Mouse (Mus musculus): ENCODE data around the gene Lrrc59. TPM values are rescaled to one million over a fixed set of nuclear protein-coding genes. Genes with fewer than 3 reads are reported as not detected.

The Lrrc59 gene
- polyA plus RNA-seq (2015; fragmentation: Nextera tagmentation; extraction: Ambion mirVana) = 167 and 168 TPM in 2 replicates

GRCm38 (mm10) chr11:94629199-94629883 is at the start of gene Lrrc59:
TSS of gene Lrrc59 (plus strand) at chr11:94629767.
- Histone ChIP-seq H3K4me1 (replicated peaks) (peaks cover 16% of the 10 kb centered on the region), H3K36me3 (peaks cover 25% of the 10 kb centered on the region), H3K9me3 (no peaks in the 10 kb centered on the region), H3K4me3 (replicated peaks) (peak within 1 kb of the TSS; percentile 98), H3K27ac (peak within 1 kb of the TSS; percentile 72), H3K9ac (replicated peaks) (peak within 1 kb of the TSS; percentile 95), H3K4me2 (replicated peaks) (peak within 1 kb of the TSS; percentile 92), H3K27me3 (no peaks in the 10 kb centered on the region)
- WGBS = 8% methylated on average over 38 of the region's 41 CpGs
- ATAC-seq = peak; percentile 99

DNA sequence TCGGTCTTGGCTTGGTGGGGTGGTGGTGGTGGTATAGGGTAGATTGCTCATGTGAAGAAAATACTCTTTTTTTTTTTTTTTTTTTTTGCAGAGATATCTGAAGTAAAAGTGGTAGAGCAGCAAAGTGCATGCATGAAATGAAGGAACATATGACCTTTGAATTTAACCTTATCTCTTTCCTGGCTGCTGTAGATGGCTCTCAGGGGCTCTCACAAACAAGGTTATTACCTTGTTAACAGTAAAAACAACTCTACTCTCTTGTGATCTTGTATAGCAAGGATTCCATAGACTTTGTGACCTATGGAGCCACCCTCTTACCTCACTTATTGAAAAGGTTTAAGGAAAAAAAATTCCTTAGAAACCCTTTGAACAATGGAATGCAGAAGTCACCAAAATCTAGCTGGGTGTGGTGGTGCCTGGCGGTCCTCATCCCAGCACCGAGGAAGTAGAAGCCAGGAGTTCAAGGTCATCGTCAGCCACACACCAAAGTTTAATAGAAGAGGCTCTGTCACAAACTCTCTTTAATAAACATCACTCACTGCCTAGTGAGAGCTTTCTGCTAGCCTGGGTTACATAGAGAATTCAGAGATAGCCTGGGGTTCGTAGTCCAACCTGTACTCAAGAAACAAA is 49.3 kb upstream of the Lrrc59 start:
- WGBS = 87% methylated on average over 5 of the region's 5 CpGs
- Histone ChIP-seq H3K27me3 (no peaks in the 10 kb centered on the region), H3K36me3 (no peaks in the 10 kb centered on the region), H3K9me3 (no peaks in the 10 kb centered on the region), H3K27ac (no peak overlapping the region), H3K4me3 (replicated peaks) (no peak overlapping the region), H3K4me1 (replicated peaks) (no peaks in the 10 kb centered on the region), H3K4me2 (replicated peaks) (no peak overlapping the region), H3K9ac (replicated peaks) (no peak overlapping the region)
- no peak for ATAC-seq

GRCm38 (mm10) chr11:94585091-94585490 is 44.5 kb upstream of the Lrrc59 start:
- no peak overlapping the region for H3K4me2 ChIP-seq (replicated peaks)
- H3K9ac ChIP-seq (replicated peaks) = no peak overlapping the region
- WGBS = 97% methylated on average over 9 of the region's 9 CpGs
- ATAC-seq = no peak
- no peaks in the 10 kb centered on the region for H3K27me3 ChIP-seq
- H3K4me3 ChIP-seq (replicated peaks) = no peak overlapping the region
- no peak overlapping the region for H3K27ac ChIP-seq
- no peaks in the 10 kb centered on the region for H3K9me3 ChIP-seq
- H3K36me3 ChIP-seq = no peaks in the 10 kb centered on the region
- H3K4me1 ChIP-seq (replicated peaks) = no peaks in the 10 kb centered on the region

GRCm38 (mm10) chr11:94587511-94587910 is 42.1 kb upstream of the Lrrc59 start:
- WGBS = 71% methylated on average over 6 of the region's 6 CpGs
- H3K4me3 ChIP-seq (replicated peaks) = no peak overlapping the region
- H3K9ac ChIP-seq (replicated peaks) = no peak overlapping the region
- H3K36me3 ChIP-seq = no peaks in the 10 kb centered on the region
- H3K9me3 ChIP-seq = no peaks in the 10 kb centered on the region
- H3K27ac ChIP-seq = no peak overlapping the region
- no peak overlapping the region for H3K4me2 ChIP-seq (replicated peaks)
- 0 out of 2 replicates have a peak, but pooled peaks cover 4% of the 10 kb centered on the region for H3K4me1 ChIP-seq (replicated peaks)
- no peaks in the 10 kb centered on the region for H3K27me3 ChIP-seq
- no peak for ATAC-seq

DNA sequence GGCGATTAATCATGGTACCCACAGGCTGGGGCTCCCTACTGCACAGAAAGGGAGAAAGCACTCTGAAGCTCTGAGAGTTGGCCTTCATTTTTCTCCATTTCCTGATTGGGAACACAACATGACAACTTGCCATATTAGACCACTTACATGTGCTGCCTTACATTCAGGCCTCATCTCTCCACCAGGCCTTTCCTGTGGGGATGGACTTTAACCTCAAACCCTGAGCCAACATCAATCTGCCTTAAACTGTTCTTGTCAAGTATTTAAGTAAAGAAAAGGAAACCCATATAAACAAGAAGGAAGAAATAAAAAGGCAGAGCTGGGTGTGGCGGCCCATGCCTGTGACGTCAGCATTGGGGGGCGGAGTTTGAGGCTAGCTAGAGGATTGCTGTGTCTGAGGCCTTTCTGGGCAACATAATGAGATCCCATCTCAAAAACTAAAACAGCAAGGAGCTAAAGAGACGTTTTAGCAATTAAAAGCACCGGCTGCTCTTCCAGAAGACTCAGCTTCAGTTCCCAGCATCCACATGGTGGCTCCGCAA is 33.2 kb upstream of the Lrrc59 start:
- H3K4me3 ChIP-seq (replicated peaks) = no peak overlapping the region
- no peak overlapping the region for H3K27ac ChIP-seq
- H3K36me3 ChIP-seq = no peaks in the 10 kb centered on the region
- WGBS = 71% methylated on average over 7 of the region's 7 CpGs
- no peak overlapping the region for H3K9ac ChIP-seq (replicated peaks)
- no peaks in the 10 kb centered on the region for H3K27me3 ChIP-seq
- ATAC-seq = no peak
- H3K4me2 ChIP-seq (replicated peaks) = no peak overlapping the region
- H3K4me1 ChIP-seq (replicated peaks) = peaks cover 5% of the 10 kb centered on the region
- no peaks in the 10 kb centered on the region for H3K9me3 ChIP-seq

DNA sequence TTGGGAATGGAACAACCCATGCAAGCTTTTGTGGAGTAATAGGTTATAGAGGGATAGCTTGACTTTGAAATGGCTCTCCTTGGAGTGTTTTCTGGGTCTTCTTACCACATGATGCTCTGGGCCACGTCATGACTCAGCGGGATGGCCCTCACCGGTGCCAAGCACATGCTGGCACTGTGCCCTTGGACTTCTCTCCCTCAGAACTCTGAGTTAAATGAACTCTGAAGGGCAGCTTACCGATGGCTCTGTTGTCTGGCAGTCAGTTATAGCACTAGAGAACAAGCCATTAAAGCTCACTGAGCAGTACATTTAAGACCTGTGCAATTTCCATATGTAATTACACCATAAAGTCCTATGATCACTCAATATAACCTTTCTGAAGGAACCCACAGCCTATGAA is 32.2 kb upstream of the Lrrc59 start:
- Histone ChIP-seq H3K4me3 (replicated peaks) (no peak overlapping the region), H3K4me2 (replicated peaks) (no peak overlapping the region), H3K27ac (no peak overlapping the region), H3K36me3 (no peaks in the 10 kb centered on the region), H3K27me3 (peaks cover 4% of the 10 kb centered on the region; the same call in 1 of the 2 replicates), H3K9me3 (no peaks in the 10 kb centered on the region), H3K9ac (replicated peaks) (no peak overlapping the region), H3K4me1 (replicated peaks) (peaks cover 10% of the 10 kb centered on the region)
- no peak for ATAC-seq
- WGBS = 93% methylated on average over 4 of the region's 4 CpGs

DNA sequence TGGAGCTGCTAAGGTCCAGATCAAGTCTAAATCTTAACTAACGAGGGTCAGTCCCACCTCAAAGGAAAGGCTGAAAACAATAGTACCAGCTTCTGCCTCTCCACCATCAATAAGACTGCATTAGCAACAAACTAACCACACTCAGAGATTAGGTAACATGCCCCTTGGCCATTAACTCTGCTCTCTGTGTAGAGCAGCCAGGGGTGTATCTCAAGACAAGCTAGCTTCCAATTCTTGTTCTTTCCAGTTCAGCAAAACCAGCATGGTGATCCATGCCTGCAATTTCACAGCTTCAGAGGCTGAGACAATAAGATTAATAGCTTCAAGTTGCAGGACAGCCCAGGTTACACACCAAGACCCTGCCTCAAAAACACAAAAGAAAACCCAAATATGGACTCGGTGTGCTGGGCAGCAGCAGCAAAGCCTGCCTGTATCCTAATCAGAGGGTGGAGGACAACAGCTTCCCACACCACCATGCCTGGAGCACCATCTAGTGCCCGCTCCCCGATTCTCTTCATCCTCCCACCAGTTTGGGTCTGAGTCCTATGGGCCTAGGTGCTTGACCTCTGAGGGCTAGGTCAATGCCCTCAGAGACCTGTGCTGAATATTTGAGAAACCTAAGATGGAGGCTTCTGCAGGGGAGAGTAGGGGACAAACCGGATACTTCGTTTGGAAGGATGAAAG is 31.0 kb upstream of the Lrrc59 start:
- Histone ChIP-seq H3K36me3 (no peaks in the 10 kb centered on the region), H3K9ac (replicated peaks) (no peak overlapping the region), H3K4me2 (replicated peaks) (no peak overlapping the region), H3K9me3 (no peaks in the 10 kb centered on the region), H3K4me3 (replicated peaks) (no peak overlapping the region), H3K27ac (no peak overlapping the region), H3K4me1 (replicated peaks) (peaks cover 10% of the 10 kb centered on the region), H3K27me3 (peaks cover 6% of the 10 kb centered on the region; the same call in 1 of the 2 replicates)
- 81% methylated on average over 6 of the region's 6 CpGs for WGBS
- no peak for ATAC-seq

GRCm38 (mm10) chr11:94600447-94600846 is 29.1 kb upstream of the Lrrc59 start:
- no peak overlapping the region for H3K4me2 ChIP-seq (replicated peaks)
- WGBS = 91% methylated on average over 7 of the region's 7 CpGs
- no peak overlapping the region for H3K9ac ChIP-seq (replicated peaks)
- no peak overlapping the region for H3K4me3 ChIP-seq (replicated peaks)
- no peak overlapping the region for H3K27ac ChIP-seq
- no peaks in the 10 kb centered on the region for H3K36me3 ChIP-seq
- peaks cover 6% of the 10 kb centered on the region; the same call in 1 of the 2 replicates for H3K27me3 ChIP-seq
- peaks cover 10% of the 10 kb centered on the region for H3K4me1 ChIP-seq (replicated peaks)
- ATAC-seq = no peak
- no peaks in the 10 kb centered on the region for H3K9me3 ChIP-seq

- peak within 1 kb of the TSS; percentile 43 for H3K4me3 ChIP-seq (replicated peaks)
- ATAC-seq = peak; percentile 83
- H3K9ac ChIP-seq (replicated peaks) = peak within 1 kb of the TSS; percentile 44
- H3K4me2 ChIP-seq (replicated peaks) = peak within 1 kb of the TSS; percentile 74
- H3K4me1 ChIP-seq (replicated peaks) = peaks cover 10% of the 10 kb centered on the region
- H3K36me3 ChIP-seq = no peaks in the 10 kb centered on the region
- H3K27ac ChIP-seq = no peak within 1 kb of the TSS
- peaks cover 6% of the 10 kb centered on the region; the same call in 1 of the 2 replicates for H3K27me3 ChIP-seq
- WGBS = 1% methylated on average over 47 of the region's 52 CpGs
- no peaks in the 10 kb centered on the region for H3K9me3 ChIP-seq
These were observed 28.0 kb upstream of the Lrrc59 start, which contains the start of gene Acsf2 for GRCm38 (mm10) chr11:94601321-94602281. TSS of gene Acsf2 (minus strand) at chr11:94601871.

- 67% methylated on average over 11 of the region's 11 CpGs for WGBS
These were observed 27.1 kb upstream of the Lrrc59 start for GRCm38 (mm10) chr11:94602356-94602955.

More at GRCm38 (mm10) chr11:94602356-94602955, 27.1 kb upstream of the Lrrc59 start:
- ATAC-seq = no peak
- Histone ChIP-seq H3K36me3 (no peaks in the 10 kb centered on the region), H3K4me2 (replicated peaks) (peak overlapping the region; percentile 74), H3K4me3 (replicated peaks) (no peak overlapping the region; the same call in 1 of the 2 replicates), H3K9me3 (no peaks in the 10 kb centered on the region), H3K27me3 (peaks cover 6% of the 10 kb centered on the region; the same call in 1 of the 2 replicates), H3K4me1 (replicated peaks) (peaks cover 10% of the 10 kb centered on the region), H3K27ac (no peak overlapping the region), H3K9ac (replicated peaks) (no peak overlapping the region)

Data from midbrain, embryonic 13.5 days (tissue).